Mouse (Mus musculus): Measurements from ENCODE around the gene Bcl7a. TPM values are rescaled to one million over a fixed set of nuclear protein-coding genes. Genes with fewer than 3 reads are reported as not detected.

Bcl7a gene
- total and polyA plus RNA-seq, 3 experiments = 6.3 to 10.3 (median 9.2) TPM

- H3K4me1 ChIP-seq (ENCODE audit: control insufficient read depth, insufficient read depth, low read length) = peaks cover 15% of the 10 kb centered on the region
- H3K9ac ChIP-seq (ENCODE audit: low read depth, low read length) = peak overlapping the region; percentile 77
- 7% methylated on average over 8 of the region's 8 CpGs for whole genome bisulfite sequencing
- no peak for DNase-seq
- peak overlapping the region; percentile 94 for H3K27ac ChIP-seq
- peak overlapping the region; percentile 90 for H3K4me3 ChIP-seq
- no peaks in the 10 kb centered on the region for H3K27me3 ChIP-seq (ENCODE audit: control insufficient read depth, insufficient read depth, low read length)
- intact Hi-C loops (cut with DNase I) = no loop called here
- TF ChIP-seq CTCF (IDR thresholded peaks at IDR 0.05) = no peak
- no peak for TF ChIP-seq EP300 (IDR thresholded peaks at IDR 0.05; ENCODE audit: insufficient read depth, low read depth, low read length)
- TF ChIP-seq POLR2A (IDR thresholded peaks at IDR 0.05; ENCODE audit: insufficient read depth, low read depth, low read length) = no peak
- H3K79me2 ChIP-seq (replicated peaks; ENCODE audit: control insufficient read depth, insufficient read depth, low read length) = peaks cover 7% of the 10 kb centered on the region
- H3K36me3 ChIP-seq (ENCODE audit: control insufficient read depth, insufficient read depth, low read length) = peaks cover 24% of the 10 kb centered on the region
Measured at GRCm38 (mm10) chr5:123396901-123397464, 53.3 kb downstream of the Bcl7a start.

- Histone ChIP-seq H3K4me3 (peak overlapping the region; percentile 90), H3K9ac (ENCODE audit: low read depth, low read length) (peak overlapping the region; percentile 54), H3K79me2 (replicated peaks; ENCODE audit: control insufficient read depth, insufficient read depth, low read length) (peaks cover 7% of the 10 kb centered on the region), H3K27ac (peak overlapping the region; percentile 94), H3K4me1 (ENCODE audit: control insufficient read depth, insufficient read depth, low read length) (peaks cover 15% of the 10 kb centered on the region), H3K27me3 (ENCODE audit: control insufficient read depth, insufficient read depth, low read length) (no peaks in the 10 kb centered on the region), H3K36me3 (ENCODE audit: control insufficient read depth, insufficient read depth, low read length) (peaks cover 24% of the 10 kb centered on the region)
- 20% methylated on average over 11 of the region's 11 CpGs for WGBS
- intact Hi-C loops (cut with DNase I) = no loop called here
- TF ChIP-seq EP300 (IDR thresholded peaks at IDR 0.05; ENCODE audit: insufficient read depth, low read depth, low read length) = peak; percentile 66
- TF ChIP-seq POLR2A (IDR thresholded peaks at IDR 0.05; ENCODE audit: insufficient read depth, low read depth, low read length) = peak; percentile 73
- TF ChIP-seq CTCF (IDR thresholded peaks at IDR 0.05) = no peak
- DNase-seq = peak; percentile 71 to 74
Measured at GRCm38 (mm10) chr5:123397786-123398185, 54.2 kb downstream of the Bcl7a start.

- peaks cover 7% of the 10 kb centered on the region for H3K79me2 ChIP-seq (replicated peaks; ENCODE audit: control insufficient read depth, insufficient read depth, low read length)
- TF ChIP-seq CTCF (IDR thresholded peaks at IDR 0.05) (0 out of 2 replicates have a peak, but pooled peaks have one; percentile 3), POLR2A (IDR thresholded peaks at IDR 0.05; ENCODE audit: insufficient read depth, low read depth, low read length) (no peak)
- no peaks in the 10 kb centered on the region for H3K27me3 ChIP-seq (ENCODE audit: control insufficient read depth, insufficient read depth, low read length)
- H3K36me3 ChIP-seq (ENCODE audit: control insufficient read depth, insufficient read depth, low read length) = peaks cover 21% of the 10 kb centered on the region
- no peak overlapping the region for H3K27ac ChIP-seq
- no peak overlapping the region for H3K4me3 ChIP-seq
- no peak overlapping the region for H3K9ac ChIP-seq (ENCODE audit: low read depth, low read length)
- WGBS = 85% methylated on average over 4 of the region's 4 CpGs
- intact Hi-C loops (cut with DNase I) = no loop called here
- no peak for DNase-seq
- peaks cover 15% of the 10 kb centered on the region for H3K4me1 ChIP-seq (ENCODE audit: control insufficient read depth, insufficient read depth, low read length)
Measured at GRCm38 (mm10) chr5:123398856-123399498, 55.3 kb downstream of the Bcl7a start.

- 87% methylated on average over 3 of the region's 3 CpGs for WGBS
- Histone ChIP-seq H3K36me3 (ENCODE audit: control insufficient read depth, insufficient read depth, low read length) (peaks cover 25% of the 10 kb centered on the region), H3K27ac (no peak overlapping the region), H3K4me3 (no peak overlapping the region), H3K27me3 (ENCODE audit: control insufficient read depth, insufficient read depth, low read length) (no peaks in the 10 kb centered on the region), H3K9ac (ENCODE audit: low read depth, low read length) (no peak overlapping the region), H3K79me2 (replicated peaks; ENCODE audit: control insufficient read depth, insufficient read depth, low read length) (peaks cover 2% of the 10 kb centered on the region; the same call in 1 of the 2 replicates), H3K4me1 (ENCODE audit: control insufficient read depth, insufficient read depth, low read length) (peaks cover 15% of the 10 kb centered on the region)
- TF ChIP-seq CTCF (IDR thresholded peaks at IDR 0.05) (no peak), POLR2A (IDR thresholded peaks at IDR 0.05; ENCODE audit: insufficient read depth, low read depth, low read length) (no peak), EP300 (IDR thresholded peaks at IDR 0.05; ENCODE audit: insufficient read depth, low read depth, low read length) (no peak)
- DNase-seq = no peak
- intact Hi-C loops (cut with DNase I) = no loop called here
Measured at GRCm38 (mm10) chr5:123404480-123404879, 60.8 kb downstream of the Bcl7a start.

GRCm38 (mm10) chr5:123406952-123407351 lies 63.3 kb downstream of the Bcl7a start:
- Histone ChIP-seq H3K36me3 (ENCODE audit: control insufficient read depth, insufficient read depth, low read length) (peaks cover 33% of the 10 kb centered on the region), H3K9ac (ENCODE audit: low read depth, low read length) (no peak overlapping the region), H3K4me1 (ENCODE audit: control insufficient read depth, insufficient read depth, low read length) (peaks cover 16% of the 10 kb centered on the region), H3K27me3 (ENCODE audit: control insufficient read depth, insufficient read depth, low read length) (no peaks in the 10 kb centered on the region), H3K79me2 (replicated peaks; ENCODE audit: control insufficient read depth, insufficient read depth, low read length) (peaks cover 2% of the 10 kb centered on the region; the same call in 1 of the 2 replicates), H3K27ac (no peak overlapping the region), H3K4me3 (no peak overlapping the region)
- WGBS = 58% methylated on average over 2 of the region's 2 CpGs
- intact Hi-C loops (cut with DNase I) = no loop called here
- TF ChIP-seq POLR2A (IDR thresholded peaks at IDR 0.05; ENCODE audit: insufficient read depth, low read depth, low read length) (no peak), CTCF (IDR thresholded peaks at IDR 0.05) (no peak), EP300 (IDR thresholded peaks at IDR 0.05; ENCODE audit: insufficient read depth, low read depth, low read length) (no peak)
- DNase-seq = no peak

GRCm38 (mm10) chr5:123408176-123408575 lies 64.5 kb downstream of the Bcl7a start:
- Histone ChIP-seq H3K79me2 (replicated peaks; ENCODE audit: control insufficient read depth, insufficient read depth, low read length) (peaks cover 2% of the 10 kb centered on the region; the same call in 1 of the 2 replicates), H3K9ac (ENCODE audit: low read depth, low read length) (no peak overlapping the region), H3K27me3 (ENCODE audit: control insufficient read depth, insufficient read depth, low read length) (no peaks in the 10 kb centered on the region), H3K36me3 (ENCODE audit: control insufficient read depth, insufficient read depth, low read length) (peaks cover 41% of the 10 kb centered on the region), H3K4me1 (ENCODE audit: control insufficient read depth, insufficient read depth, low read length) (peaks cover 20% of the 10 kb centered on the region), H3K27ac (no peak overlapping the region), H3K4me3 (no peak overlapping the region)
- WGBS = 60% methylated on average over 3 of the region's 3 CpGs
- intact Hi-C loops (cut with DNase I) = no loop called here
- DNase-seq = no peak
- no peak for TF ChIP-seq EP300 (IDR thresholded peaks at IDR 0.05; ENCODE audit: insufficient read depth, low read depth, low read length)
- TF ChIP-seq POLR2A (IDR thresholded peaks at IDR 0.05; ENCODE audit: insufficient read depth, low read depth, low read length) = no peak
- TF ChIP-seq CTCF (IDR thresholded peaks at IDR 0.05) = no peak
